Mouse (Mus musculus) lung, adult 18-20 months (tissue): ENCODE measurements at regions not wholly inside any gene's neighbourhood (a gene's known extent, or its start where the extent isn't known, plus 50 kb on each side); places are given as distances from the start of the nearest gene placed in this dataset.

ENCODE experiments used
- DNase-seq, 2 experiments: peaks; one replicate each; pipeline ENCODE4 v3.0.0; 2022; ENCODE audit warnings: mixed read lengths in 2 of 2

GRCm38 (mm10) chr15:97577196-97577595 is 128.4 kb downstream of the Rpap3 start:
- DNase-seq, result no peak

GRCm38 (mm10) chr15:97572639-97573038 is 133.0 kb downstream of the Rpap3 start:
- peak; percentile 31 to 58 for DNase-seq

- peak in 1 of 2 experiments; percentile 27 for DNase-seq
These were observed 133.7 kb downstream of the Rpap3 start for GRCm38 (mm10) chr15:97571885-97572284.

DNA sequence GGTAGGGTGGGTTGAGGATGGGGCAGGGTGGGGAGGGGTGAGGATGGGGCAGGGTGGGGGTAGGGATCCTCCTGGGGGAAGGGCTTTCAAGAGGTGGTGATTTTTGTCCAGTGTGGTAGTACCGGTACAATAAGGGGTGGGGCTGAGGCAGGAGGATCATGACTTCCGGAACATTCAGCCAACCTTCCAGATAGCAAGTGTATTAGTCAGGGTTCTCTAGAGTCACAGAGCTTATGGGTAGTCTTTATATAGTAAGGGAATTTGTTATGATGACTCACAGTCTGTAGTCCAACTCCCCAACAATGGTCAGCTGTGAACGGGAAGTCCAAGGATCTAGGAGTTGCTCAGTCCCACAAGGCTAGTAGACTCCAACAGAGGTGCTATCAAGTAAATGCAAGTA is 145.5 kb downstream of the Rpap3 start:
- no peak for DNase-seq

GRCm38 (mm10) chr15:97558725-97559124 is 146.9 kb downstream of the Rpap3 start:
- no peak for DNase-seq

- no peak for DNase-seq
These were observed 157.3 kb downstream of the Rpap3 start for GRCm38 (mm10) chr15:97548354-97548753.

GRCm38 (mm10) chr15:97545034-97545433 is 160.6 kb downstream of the Rpap3 start:
- no peak for DNase-seq

DNA sequence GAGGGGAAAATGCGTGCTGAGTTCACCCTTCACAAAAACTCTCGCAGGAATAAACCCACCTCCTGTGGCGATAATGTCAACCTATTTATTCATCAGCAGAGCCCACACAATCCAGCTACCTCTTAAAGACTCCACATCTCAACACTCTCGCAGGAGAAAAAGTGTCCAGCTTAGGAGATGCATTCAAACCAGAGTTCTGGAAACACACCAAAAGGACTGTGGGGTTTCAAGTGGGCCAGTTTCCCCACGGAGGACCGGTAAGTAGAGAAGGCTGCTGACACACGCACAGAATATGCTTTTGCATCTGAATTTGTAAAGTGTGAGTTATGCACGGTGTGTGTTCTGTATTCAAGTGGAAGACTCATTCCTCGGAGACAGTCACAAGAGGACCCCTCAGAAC is 164.0 kb downstream of the Rpap3 start:
- DNase-seq, result no peak

DNA sequence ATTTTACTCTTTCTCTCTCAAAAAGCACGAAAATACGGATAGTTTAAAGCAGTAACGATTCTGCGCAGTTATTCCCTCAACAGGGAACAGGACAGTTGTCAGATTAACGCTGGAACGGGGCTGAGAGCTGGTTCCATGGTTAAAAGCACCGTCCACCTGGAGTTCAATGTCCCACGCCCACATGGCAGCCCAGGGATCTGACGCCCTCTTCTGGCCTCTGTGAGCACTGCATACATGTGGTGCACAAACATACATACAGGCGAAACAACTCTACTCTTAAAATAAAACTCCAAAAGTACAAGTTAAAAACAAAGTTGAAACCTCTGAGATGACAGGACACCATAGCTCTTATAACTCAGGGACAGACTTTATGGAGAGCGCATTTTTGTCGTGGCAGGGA is 169.5 kb downstream of the Rpap3 start:
- DNase-seq, result no peak

- no peak for DNase-seq
These were observed 170.7 kb downstream of the Rpap3 start for GRCm38 (mm10) chr15:97534878-97535277.

- no peak for DNase-seq
These were observed 171.9 kb downstream of the Rpap3 start for GRCm38 (mm10) chr15:97533553-97534291.

DNA sequence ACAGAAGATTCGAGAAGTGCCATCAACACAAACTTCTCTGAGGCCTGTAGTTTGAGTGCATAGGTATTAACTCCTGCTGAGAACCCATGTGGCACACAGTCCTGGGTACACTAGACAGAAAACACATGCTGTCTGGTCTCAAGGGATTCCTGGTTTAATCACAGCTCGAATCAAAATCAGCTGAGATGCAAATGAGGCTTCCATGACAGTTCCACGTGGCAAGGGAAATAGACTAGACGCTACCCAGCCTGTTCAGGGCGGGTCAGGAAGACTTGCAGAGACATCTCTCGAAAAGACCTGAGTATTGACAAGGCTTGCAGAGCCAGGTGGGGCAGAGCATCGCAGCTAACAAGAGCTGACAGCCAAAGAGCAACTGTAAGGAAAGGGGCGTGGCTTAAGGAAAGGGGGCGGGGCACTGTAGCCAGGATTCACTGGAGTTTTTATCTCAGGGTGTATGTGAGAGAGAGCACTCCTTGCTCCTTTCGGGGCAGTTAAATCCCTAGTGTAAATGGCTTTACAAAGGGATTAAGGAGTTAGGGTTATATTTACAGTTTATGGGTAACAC is 173.2 kb downstream of the Rpap3 start:
- DNase-seq, result no peak

- no peak for DNase-seq
These were observed 177.2 kb downstream of the Rpap3 start for GRCm38 (mm10) chr15:97528291-97529050.

DNA sequence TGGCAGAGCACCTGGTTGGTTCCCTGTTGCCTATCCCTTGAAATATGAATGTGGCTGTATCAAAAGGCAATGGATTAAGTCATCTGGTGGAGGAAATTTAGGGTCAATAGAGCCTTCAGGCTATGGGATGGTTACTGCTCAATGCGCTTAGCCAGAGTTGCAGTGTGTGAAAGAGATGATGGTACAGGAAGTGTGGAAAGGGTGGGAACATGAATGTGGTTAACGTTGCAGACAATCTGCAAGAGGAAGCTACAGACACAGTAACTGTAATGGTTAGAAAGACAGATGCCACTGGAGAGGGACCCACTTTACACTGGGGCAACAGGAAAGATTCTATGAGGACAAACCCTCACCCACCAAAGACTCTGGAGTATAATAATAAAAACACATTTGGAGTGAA is 185.2 kb downstream of the Rpap3 start:
- no peak for DNase-seq

DNA sequence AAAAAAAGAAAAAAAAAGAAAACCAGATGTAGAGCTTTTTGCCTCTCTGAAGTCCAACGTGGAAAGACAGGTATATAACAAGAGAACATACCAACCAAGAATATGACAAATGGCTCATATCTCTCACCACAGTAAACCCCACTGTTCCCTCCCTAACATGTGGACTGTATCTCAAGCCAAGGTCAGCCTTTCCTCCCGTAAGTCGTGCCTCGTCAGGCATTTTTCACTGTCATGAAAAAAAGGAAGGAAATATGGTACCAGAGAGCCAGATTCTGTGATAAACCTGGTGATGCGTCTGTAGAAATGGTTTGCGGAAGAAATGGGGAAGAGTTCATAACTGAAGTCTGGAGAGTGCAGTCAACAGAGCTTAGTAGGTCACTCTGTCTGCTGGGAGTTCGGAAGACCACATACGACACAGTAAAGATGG is 185.7 kb downstream of the Rpap3 start:
- no peak for DNase-seq

GRCm38 (mm10) chr15:97517926-97518325 is 187.7 kb downstream of the Rpap3 start:
- DNase-seq, result no peak

DNA sequence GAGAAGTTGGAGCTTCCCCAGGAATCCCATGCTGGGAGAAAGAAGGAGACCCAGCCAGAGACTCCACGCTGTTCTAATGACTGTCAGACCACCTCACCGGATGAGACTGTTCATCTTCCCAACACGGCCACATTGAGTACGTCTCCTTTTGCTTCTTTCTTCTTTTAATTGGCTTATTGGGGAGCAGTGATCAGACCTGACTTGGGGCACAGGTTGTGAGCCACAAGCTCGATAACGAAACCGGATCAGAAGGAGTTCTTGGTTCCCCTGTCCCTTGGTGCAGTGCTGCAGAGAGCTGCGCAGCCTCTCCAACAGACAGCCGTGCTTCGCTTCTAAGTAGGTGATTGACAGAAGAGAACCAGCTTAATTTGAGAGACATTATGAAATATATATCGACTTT is 188.4 kb downstream of the Rpap3 start:
- DNase-seq, result no peak

DNA sequence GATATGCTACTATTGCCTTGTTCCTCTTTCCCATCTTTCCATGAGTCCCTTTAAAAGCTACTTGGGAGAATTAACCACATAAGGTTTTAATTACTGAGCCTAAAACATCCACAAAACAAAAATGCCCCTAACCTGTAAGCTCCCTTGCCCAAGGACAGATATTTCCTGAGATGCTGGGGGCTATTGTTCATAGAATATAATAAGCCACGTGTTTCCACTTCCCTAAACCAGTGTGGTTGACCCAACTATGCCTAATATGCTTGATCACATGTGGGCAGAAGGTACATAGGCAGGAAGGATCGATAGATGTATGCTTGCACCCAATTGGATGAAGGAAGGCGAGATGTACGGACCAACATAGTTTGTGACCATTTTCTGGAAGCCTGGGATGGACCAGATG is 189.9 kb downstream of the Rpap3 start:
- no peak for DNase-seq

DNA sequence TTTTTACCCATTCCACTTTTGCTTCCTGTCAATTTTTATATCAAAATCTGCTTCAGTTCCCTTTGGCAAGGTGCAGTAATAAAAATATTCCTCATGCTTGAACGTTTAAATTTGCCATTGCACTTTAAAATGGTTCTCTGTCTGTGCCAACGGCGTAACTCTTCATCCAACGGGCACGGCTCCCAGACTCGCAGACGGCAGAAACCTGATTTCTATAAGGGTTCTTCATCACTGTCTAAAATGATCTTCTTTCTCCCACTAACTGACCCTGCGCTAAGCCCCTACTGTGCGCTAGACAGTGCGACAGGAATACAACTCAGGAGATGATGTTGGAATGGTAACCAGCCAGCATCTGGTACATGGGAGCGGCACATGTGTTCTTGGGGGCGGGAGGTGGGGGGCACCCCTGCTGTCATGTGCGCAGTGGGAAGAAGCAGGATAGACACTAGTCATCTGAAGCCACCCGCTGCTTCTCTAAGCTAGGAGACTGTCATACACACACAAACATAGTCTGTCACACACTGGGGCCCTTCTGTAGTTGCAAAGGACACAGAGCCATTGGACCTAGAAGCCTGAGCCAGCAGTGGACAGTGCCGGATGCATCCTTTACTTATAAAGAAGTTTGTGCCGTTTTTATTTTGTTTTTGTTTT is 197.8 kb downstream of the Rpap3 start:
- DNase-seq, result no peak

DNA sequence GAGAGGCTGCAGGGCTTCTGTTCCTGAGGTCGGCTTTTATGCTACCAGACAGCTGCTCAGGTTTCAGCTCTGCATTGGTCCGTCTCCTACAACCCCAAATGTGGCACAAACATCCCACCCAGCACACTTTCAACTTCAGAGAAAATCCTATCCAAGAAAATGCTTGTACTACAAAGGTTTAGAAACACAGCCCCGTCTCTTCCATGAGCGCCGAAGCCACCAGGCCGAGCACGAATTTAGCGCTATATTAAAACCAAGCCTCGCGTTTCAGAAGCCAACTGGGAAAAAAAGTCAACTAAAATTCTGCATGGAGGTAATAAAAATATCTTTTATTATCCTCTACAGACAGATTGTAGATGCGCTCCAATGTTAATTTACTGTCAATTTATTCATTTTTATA is 198.4 kb downstream of the Rpap3 start:
- DNase-seq, result no peak

DNA sequence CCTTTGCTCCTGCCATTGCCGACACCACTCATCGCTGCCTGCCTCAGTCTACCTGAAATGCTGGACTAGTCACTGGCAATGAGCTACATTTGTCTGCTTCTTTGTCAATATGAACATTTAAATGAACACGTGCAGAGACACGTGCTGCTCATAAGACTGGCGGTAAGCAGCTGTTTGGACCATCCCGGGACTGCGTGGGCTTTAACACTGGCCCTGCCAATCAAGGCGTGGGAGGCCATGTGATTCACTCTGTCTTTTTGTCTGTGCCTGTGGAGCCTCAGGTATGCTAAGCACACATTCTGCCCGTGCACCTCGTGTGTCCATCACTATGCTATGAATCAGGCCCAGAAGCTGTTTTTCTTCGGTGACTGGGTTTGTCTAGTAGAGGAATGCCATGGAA is 199.9 kb downstream of the Rpap3 start:
- DNase-seq, result no peak

GRCm38 (mm10) chr15:97504325-97504724 is 201.3 kb downstream of the Rpap3 start:
- no peak for DNase-seq

DNA sequence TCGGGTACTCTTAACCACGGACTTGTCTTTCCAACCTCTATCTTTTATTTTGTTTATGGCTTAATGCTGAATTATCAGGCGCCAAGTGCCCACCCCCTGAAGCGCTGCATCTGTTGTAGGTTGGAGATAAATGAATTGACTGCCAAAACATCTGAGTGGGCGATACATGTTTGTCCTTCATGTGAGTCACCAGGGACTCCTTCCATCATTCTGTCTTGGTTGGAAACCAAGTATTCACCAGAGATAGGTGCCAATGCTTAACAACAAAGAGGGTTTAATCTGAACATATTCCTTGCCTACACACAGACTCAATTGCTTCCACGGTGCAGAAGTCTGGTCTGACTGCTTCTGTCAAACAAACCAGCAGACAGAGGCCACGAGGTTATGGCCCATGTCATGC is 203.6 kb downstream of the Rpap3 start:
- no peak for DNase-seq

- DNase-seq, result peak; percentile 11 to 12
These were observed 204.2 kb downstream of the Rpap3 start for GRCm38 (mm10) chr15:97501420-97501819.
